Mouse (Mus musculus) intestine, embryonic 14.5 days (tissue): ENCODE results near the gene D430041D05Rik. TPM values are rescaled to one million over a fixed set of nuclear protein-coding genes. Genes with fewer than 3 reads are reported as not detected.

Experiments
- ATAC-seq: fragments of 200-750 bp; cut with Nextera tagmentation; replicated peaks from 2 replicates; pipeline ENCODE4 v1.8.0; 2017; ENCODE audit warnings: low read depth, moderate number of reproducible peaks, moderate TSS enrichment, moderate library complexity; ENCODE audit not compliant: low FRiP score, low TSS enrichment
- DNase-seq: peaks from one replicate; pipeline ENCODE4 v3.0.0-alpha.2; 2018; ENCODE audit warnings: low spot score
- H3K27ac ChIP-seq: fragments of 300-500 bp; sonication (generic); 2 replicates; pipeline ENCODE4 v1.5.1; 2014; ENCODE audit warnings: low read depth, mild to moderate bottlenecking, control low read depth
- H3K27me3 ChIP-seq: fragments of 300-500 bp; sonication (generic); replicated peaks from 2 replicates; pipeline ENCODE4 v1.6.1; 2014; ENCODE audit warnings: low read length, control low read depth; ENCODE audit not compliant: control insufficient read depth, insufficient read depth
- H3K36me3 ChIP-seq: fragments of 300-500 bp; sonication (generic); 2 replicates; pipeline ENCODE4 v1.6.1; 2014; ENCODE audit warnings: low read length, control low read depth; ENCODE audit not compliant: control insufficient read depth, insufficient read depth
- H3K4me1 ChIP-seq: fragments of 300-500 bp; sonication (generic); replicated peaks from 2 replicates; pipeline ENCODE4 v1.6.1; 2014; ENCODE audit warnings: low read length, control low read depth, mixed read lengths; ENCODE audit not compliant: control insufficient read depth, insufficient read depth
- H3K4me2 ChIP-seq: fragments of 300-500 bp; sonication (generic); 2 replicates; pipeline ENCODE4 v1.6.1; 2014; ENCODE audit warnings: low read length
- H3K4me3 ChIP-seq: fragments of 300-500 bp; sonication (generic); 2 replicates; pipeline ENCODE4 v1.5.1; 2014; ENCODE audit warnings: low read depth, low read length, control low read depth, mixed read lengths
- H3K9ac ChIP-seq: fragments of 300-500 bp; sonication (generic); 2 replicates; pipeline ENCODE4 v1.6.1; 2014; ENCODE audit warnings: mild to moderate bottlenecking, low read length
- H3K9me3 ChIP-seq: fragments of 300-500 bp; sonication (generic); 2 replicates; pipeline ENCODE4 v1.6.1; 2016; ENCODE audit warnings: low read length, control low read depth; ENCODE audit not compliant: control insufficient read depth
- WGBS: fragments of 180-500 bp; shearing (Covaris S2); extraction: QIAGEN DNeasy Blood & Tissue Kit; methylation state at CpG from one replicate; pipeline ENCODE4 v1.1.7; 2014; 5-methylcytosine and 5-hydroxymethylcytosine counted together
- polyA plus RNA-seq: library from polyadenylated mRNA; unstranded; fragments of >200 nt; fragmentation: Nextera tagmentation; extraction: Ambion mirVana; gene quantifications from 2 replicates; pipeline ENCODE4 v1.2.1, GENCODE M21; 2014

D430041D05Rik gene
- polyA plus RNA-seq, 1 experiment from 2014 or later: 0.35 TPM

- 81% methylated on average over 6 of the region's 6 CpGs for WGBS
- H3K4me2 ChIP-seq: no peak overlapping the region
- no peak for ATAC-seq
- H3K9me3 ChIP-seq: 0 out of 2 replicates have a peak, but pooled peaks cover 5% of the 10 kb centered on the region
- no peak overlapping the region for H3K27ac ChIP-seq
- H3K36me3 ChIP-seq: no peaks in the 10 kb centered on the region
- H3K4me3 ChIP-seq: no peak overlapping the region
- no peak overlapping the region for H3K9ac ChIP-seq
- no peaks in the 10 kb centered on the region for H3K27me3 ChIP-seq
- DNase-seq: no peak
- H3K4me1 ChIP-seq: no peaks in the 10 kb centered on the region
These were observed 12.0 kb downstream of the D430041D05Rik start for GRCm38 (mm10) chr2:104398651-104399290.

GRCm38 (mm10) chr2:104395961-104396360 is 14.9 kb downstream of the D430041D05Rik start:
- ATAC-seq (no peak), DNase-seq (no peak)
- Histone ChIP-seq H3K4me3 (no peak overlapping the region), H3K9me3 (0 out of 2 replicates have a peak, but pooled peaks cover 5% of the 10 kb centered on the region), H3K27ac (no peak overlapping the region), H3K9ac (no peak overlapping the region), H3K4me1 (no peaks in the 10 kb centered on the region), H3K27me3 (no peaks in the 10 kb centered on the region), H3K4me2 (no peak overlapping the region), H3K36me3 (no peaks in the 10 kb centered on the region)
- 77% methylated on average over 9 of the region's 9 CpGs for WGBS

- Histone ChIP-seq H3K4me2 (no peak overlapping the region), H3K27ac (no peak overlapping the region), H3K9ac (no peak overlapping the region), H3K36me3 (no peaks in the 10 kb centered on the region), H3K4me1 (no peaks in the 10 kb centered on the region), H3K27me3 (no peaks in the 10 kb centered on the region), H3K4me3 (no peak overlapping the region), H3K9me3 (no peaks in the 10 kb centered on the region)
- ATAC-seq (no peak), DNase-seq (no peak)
- WGBS: 70% methylated on average over 2 of the region's 2 CpGs
These were observed 16.0 kb downstream of the D430041D05Rik start for GRCm38 (mm10) chr2:104394769-104395168.

- 59% methylated on average over 4 of the region's 4 CpGs for WGBS
- ATAC-seq (no peak), DNase-seq (no peak)
- Histone ChIP-seq H3K27me3 (no peaks in the 10 kb centered on the region), H3K4me3 (no peak overlapping the region), H3K36me3 (no peaks in the 10 kb centered on the region), H3K9me3 (no peaks in the 10 kb centered on the region), H3K9ac (no peak overlapping the region), H3K4me2 (no peak overlapping the region), H3K27ac (no peak overlapping the region), H3K4me1 (no peaks in the 10 kb centered on the region)
These were observed 18.0 kb downstream of the D430041D05Rik start for GRCm38 (mm10) chr2:104392700-104393312.

- Histone ChIP-seq H3K36me3 (no peaks in the 10 kb centered on the region), H3K4me2 (no peak overlapping the region), H3K9ac (no peak overlapping the region), H3K9me3 (no peaks in the 10 kb centered on the region), H3K27ac (no peak overlapping the region), H3K4me1 (no peaks in the 10 kb centered on the region), H3K27me3 (no peaks in the 10 kb centered on the region), H3K4me3 (no peak overlapping the region)
- DNase-seq (no peak), ATAC-seq (no peak)
- 90% methylated on average over 11 of the region's 11 CpGs for WGBS
These were observed 21.6 kb downstream of the D430041D05Rik start for GRCm38 (mm10) chr2:104389231-104389630.

- ATAC-seq: no peak
- Histone ChIP-seq H3K36me3 (no peaks in the 10 kb centered on the region), H3K4me1 (no peaks in the 10 kb centered on the region), H3K27me3 (no peaks in the 10 kb centered on the region), H3K27ac (no peak overlapping the region), H3K4me3 (no peak overlapping the region), H3K9me3 (no peaks in the 10 kb centered on the region), H3K4me2 (no peak overlapping the region), H3K9ac (no peak overlapping the region)
- WGBS: 88% methylated on average over 2 of the region's 2 CpGs
- DNase-seq: no peak
These were observed 24.9 kb downstream of the D430041D05Rik start for GRCm38 (mm10) chr2:104385941-104386340.

GRCm38 (mm10) chr2:104383589-104383988 is 27.2 kb downstream of the D430041D05Rik start:
- no peaks in the 10 kb centered on the region for H3K36me3 ChIP-seq
- H3K27me3 ChIP-seq: peaks cover 6% of the 10 kb centered on the region; the same call in 1 of the 2 replicates
- no peaks in the 10 kb centered on the region for H3K9me3 ChIP-seq
- DNase-seq: no peak
- WGBS: 93% methylated on average over 4 of the region's 4 CpGs
- H3K4me2 ChIP-seq: no peak overlapping the region
- no peak overlapping the region for H3K9ac ChIP-seq
- no peak overlapping the region for H3K27ac ChIP-seq
- no peak for ATAC-seq
- H3K4me3 ChIP-seq: no peak overlapping the region
- no peaks in the 10 kb centered on the region for H3K4me1 ChIP-seq

- H3K9ac ChIP-seq: no peak overlapping the region
- H3K36me3 ChIP-seq: no peaks in the 10 kb centered on the region
- no peaks in the 10 kb centered on the region for H3K4me1 ChIP-seq
- no peaks in the 10 kb centered on the region for H3K9me3 ChIP-seq
- DNase-seq (no peak), ATAC-seq (no peak)
- 84% methylated on average over 6 of the region's 6 CpGs for WGBS
- H3K4me2 ChIP-seq: no peak overlapping the region
- peaks cover 6% of the 10 kb centered on the region; the same call in 1 of the 2 replicates for H3K27me3 ChIP-seq
- no peak overlapping the region for H3K27ac ChIP-seq
- H3K4me3 ChIP-seq: no peak overlapping the region
These were observed 28.0 kb downstream of the D430041D05Rik start for GRCm38 (mm10) chr2:104382813-104383212.

- WGBS: 29% methylated on average over 7 of the region's 7 CpGs
- Histone ChIP-seq H3K4me3 (no peak overlapping the region), H3K27me3 (peaks cover 6% of the 10 kb centered on the region; the same call in 1 of the 2 replicates), H3K4me2 (no peak overlapping the region), H3K36me3 (no peaks in the 10 kb centered on the region), H3K9ac (no peak overlapping the region), H3K27ac (no peak overlapping the region), H3K4me1 (no peaks in the 10 kb centered on the region), H3K9me3 (no peaks in the 10 kb centered on the region)
- DNase-seq (no peak), ATAC-seq (no peak)
These were observed 31.5 kb downstream of the D430041D05Rik start for GRCm38 (mm10) chr2:104379304-104379703.
